Mouse (Mus musculus) lung, postnatal 4 days (tissue): ENCODE results near the gene Rbpms2.
"Not testable (repeated sequence)": the region's sequence is repeated elsewhere in the genome, so short reads cannot be mapped to it uniquely, and the experiment has no call there.

ENCODE experiments used
- DNase-seq, 2 experiments: peaks; one replicate each; pipeline ENCODE4 v3.0.0; 2021

Rbpms2 gene

DNA sequence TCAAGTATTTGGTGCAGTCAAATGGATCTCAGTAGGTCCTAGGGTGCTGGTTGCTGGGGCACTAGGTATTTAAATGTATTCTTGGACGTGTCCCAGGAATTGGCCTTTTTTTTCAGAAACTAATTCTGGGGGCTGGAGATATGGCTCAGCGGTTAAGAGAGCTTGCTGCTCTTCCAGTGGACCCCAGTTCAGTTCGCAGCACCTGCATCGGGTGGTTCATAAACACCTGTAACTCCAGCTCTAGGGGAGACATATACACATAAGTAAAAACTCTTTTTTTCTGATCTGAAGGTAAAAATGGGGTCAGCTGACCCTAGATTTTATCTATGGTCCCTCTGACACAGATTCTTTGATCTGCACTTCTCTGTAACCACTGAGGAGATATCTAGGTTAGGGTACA lies 8.3 kb upstream of the Rbpms2 start:
- no peak for DNase-seq

DNA sequence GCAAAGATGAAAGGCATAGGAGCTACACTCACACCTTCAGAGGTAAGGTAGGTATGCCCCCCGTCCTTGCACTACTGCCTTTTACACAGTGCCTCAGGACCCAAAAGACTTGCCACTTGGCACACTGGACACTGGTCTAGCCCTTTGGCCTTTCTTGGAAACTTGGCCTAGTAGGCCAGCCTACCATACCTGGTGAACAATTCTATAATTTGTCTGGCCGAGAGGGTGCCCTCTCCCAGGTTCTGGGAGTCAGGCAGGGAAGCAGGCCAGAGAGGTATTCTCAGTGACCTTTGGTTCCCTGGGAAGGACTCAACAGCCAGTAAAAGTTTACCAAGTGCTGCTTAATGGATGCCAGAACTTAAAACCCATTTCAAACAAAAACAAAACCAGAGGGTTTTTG lies 7.8 kb upstream of the Rbpms2 start:
- DNase-seq: no peak

DNA sequence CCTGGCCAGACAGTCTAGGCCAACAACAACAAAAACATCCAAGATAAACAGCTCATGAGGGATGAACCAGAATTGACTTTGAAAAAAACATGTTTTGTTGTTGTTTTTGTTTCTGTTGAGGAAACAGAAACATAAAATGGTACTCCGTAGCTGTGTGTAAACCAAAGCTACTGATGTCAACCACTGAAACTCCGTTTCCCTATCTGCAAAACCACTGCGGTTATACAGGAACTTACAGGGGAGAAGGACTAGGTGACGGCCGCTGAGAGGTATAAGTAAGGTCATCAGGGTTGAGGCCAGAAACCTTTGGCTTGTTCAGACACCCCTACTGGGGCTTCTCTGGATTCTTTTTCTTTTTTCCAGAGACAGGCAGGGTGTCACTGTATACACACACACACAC lies 6.6 kb upstream of the Rbpms2 start:
- DNase-seq: no peak

DNA sequence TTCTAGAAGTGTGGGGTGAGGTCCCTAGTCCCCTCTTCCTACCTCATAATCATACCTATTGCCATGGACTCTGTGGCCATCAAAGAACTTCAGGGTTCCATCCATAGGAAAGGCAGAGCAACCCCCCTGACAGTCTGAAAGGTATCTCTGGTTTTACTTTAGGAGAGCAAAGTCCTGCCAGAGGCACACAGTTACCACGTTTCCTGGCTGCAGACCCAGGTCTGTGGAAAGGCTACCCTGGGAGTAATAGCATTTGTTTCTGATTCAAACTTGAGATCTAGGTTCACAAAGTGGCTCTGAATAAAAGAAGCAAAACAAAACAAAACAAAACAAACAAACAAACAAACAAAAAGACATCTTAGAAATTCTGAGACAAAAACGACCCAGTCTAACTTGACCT lies 5.2 kb upstream of the Rbpms2 start:
- DNase-seq: no peak

DNA sequence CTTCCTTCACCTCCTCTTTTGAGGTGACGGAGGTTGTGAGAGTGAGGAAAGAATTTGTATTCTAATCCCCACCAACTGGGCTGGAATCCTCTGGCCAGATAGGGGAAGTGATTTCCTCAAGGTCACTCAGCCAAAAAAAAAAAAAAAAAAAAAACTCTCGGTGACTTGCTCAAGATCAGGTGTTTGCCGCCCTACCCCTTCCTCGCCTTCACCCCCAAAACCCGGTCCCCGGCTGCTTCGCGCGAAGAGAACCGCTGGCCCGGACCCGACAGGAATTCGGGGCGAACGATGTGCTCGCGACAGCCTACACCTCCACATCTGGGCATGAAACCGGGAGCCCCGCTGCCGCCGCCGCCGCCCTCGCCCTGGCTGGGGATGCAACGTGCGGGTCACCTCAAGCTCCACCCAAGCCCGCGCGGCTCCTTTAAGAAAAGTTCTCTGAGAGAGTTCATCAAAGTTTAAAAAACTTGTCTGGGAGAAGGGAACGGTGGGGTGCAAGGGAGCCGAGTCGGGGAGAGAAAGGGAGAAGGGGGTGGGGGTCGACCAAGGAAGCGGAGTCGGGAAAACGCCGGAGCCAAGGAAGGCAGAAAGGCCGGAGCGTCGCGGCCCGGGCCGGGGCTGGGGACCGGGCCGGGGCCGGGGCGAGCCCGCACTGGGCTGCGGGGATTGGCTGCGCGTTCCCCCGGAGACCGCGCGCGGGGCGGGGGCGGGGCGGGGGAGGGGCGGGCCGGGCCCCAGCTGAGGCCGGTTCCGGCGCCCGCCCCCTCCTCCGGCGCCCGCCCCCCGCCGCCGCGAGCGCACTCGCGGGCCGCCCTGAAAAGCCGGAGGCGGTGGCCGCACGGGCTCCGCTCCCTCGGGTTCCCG lies 551 bp downstream of the Rbpms2 start:
- peak; percentile 63 to 80 for DNase-seq

DNA sequence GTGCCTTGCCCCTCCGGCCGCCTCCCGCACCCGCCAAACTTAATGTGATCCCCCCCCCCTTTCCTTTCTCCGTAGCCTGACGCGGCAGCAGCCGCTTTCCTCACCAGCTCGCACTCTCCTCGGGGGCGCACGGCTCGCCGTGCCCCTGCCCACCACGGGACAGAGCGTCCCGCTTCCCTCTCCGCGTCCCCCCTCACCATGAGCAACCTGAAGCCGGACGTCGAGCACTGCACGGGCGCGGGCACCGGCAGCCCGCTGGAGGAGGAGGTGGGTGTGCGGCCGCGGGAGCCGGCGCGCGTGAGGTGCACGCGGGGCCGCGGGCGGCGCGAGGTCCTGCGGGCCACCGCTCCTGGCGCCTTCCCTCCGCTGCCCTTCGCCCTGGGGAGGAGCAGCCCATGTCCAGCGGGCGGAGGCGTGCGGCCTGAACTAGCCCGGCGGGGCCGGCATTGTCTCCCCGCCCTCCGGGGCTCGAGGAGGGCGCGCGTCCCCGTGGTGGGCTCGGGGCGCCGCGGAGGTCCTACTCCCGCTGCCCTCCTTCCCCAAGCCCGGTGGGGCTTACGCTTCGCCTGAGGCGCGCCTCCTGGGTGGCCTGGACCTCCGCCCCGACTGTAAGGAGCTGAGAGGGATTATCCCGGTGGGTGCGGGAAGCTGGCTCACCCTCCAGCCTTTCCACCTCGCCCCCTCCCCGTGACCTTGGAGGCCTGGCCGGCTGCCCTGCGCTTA lies 1.3 kb downstream of the Rbpms2 start:
- peak; percentile 28 to 41 for DNase-seq

DNA sequence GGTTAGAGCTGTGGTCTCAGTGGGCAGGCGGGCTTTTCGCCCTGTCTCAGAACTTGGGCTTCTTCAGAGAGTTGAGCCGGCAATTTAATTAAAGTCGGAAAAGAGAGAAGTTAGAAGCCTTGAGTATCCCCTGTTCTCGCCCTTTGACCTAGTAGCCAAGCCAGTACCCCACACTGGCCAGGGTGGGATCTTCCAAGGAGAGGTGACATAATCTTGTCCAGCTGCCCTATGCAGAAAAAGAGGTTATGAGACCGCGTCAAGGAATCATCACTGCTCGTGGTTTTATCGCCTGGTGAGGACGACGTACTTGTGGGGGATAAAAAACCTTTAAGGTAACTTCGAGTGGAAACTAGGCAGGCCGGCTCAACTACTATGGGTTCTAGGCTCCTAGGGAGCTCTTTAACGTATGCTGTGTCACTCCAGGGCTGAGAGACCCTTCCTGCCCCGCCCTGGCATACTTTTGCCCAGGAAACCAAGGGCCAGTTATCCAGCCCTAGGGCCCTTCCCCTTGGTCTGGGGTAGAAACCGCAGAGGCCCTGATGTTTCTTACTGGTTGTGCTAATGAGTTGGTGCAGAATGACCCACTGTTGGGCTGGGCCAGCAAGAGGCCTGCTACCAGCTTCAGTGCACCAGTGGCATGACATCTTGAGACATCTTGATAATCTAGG lies 2.0 kb downstream of the Rbpms2 start:
- DNase-seq: no peak

DNA sequence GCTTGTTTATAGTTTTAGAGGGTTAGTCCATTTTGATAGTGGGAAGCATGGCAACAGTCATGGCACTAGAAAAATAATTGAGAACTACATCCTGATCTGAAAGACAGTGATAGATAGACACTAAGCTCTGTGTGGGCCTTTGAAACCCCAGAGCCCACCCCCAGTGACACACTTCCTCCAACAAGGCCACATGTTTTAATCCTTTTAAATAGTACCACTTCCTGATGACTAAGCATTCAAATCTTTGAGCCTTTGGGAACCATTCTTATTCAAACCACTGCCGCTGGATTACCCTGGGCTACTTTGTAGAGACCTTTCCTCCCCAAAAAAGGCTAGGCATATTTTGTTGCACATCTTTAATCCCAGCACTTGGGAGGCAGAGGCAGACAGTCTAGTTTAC lies 6.3 kb downstream of the Rbpms2 start:
- no peak for DNase-seq

DNA sequence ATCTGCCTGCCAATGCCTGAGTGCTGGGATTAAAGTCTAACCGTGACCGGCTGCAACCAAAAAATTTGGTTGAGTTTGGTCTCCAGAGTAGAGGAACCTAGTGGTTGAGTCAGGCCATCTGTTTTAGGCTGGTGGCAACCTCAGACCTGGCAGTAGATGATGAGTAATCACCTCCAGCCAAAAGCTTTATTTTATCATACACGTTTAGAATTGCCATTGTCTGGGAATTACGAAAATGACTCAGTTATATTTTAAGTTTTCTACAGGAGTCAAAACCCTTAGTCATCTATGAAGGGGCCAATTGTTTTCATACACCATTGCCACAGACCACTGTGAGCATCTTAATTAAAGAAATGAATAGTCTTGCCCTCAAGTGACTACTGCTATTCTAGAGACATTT lies 7.5 kb downstream of the Rbpms2 start:
- DNase-seq: no peak

DNA sequence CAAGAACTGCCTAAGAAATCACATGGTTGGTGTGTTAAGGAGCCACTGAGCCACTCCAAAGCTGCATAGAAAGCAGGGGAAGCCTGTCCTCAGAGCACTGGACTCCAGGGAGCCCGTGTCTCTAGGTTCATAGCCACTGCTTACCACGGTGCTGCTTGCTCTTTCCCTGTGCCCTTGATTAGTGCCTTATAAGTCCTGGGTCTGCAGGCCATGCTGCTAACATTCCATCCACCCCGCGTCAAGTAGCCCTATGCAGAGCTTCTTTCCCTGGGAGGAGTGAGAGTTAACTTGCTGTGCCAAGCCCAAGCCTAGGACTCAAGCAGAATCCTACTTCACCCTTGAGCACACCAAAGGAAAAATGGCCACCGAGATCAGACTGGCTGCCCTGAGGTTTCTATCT lies 9.6 kb downstream of the Rbpms2 start:
- no peak for DNase-seq

DNA sequence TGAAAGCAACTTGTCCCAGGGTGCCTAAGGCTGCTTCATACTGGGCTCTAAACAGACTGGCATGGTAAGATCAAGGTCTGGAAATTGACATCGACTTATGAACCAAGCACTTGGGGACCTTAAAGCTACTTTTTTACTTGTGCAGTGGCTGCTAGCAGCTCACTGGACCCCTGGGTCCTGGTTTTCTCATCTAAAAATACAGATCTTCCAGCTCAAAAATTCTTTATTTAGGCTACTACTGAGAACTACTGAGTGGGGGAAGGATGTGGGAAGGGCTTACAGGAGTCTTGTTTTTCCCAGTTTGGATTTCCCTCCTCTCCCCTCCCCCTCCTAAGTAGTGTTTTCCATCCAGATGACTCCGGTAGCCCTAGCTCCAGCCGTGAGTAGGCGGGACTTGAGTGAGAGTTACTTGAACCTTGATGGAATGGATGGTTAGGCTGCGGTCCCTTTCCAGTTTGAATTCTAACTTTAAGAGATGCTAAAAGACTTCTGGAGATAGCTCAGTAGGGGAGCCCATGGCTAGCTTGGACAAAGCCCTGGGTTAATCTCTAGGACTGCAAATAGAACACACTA lies 11.5 kb downstream of the Rbpms2 start:
- DNase-seq: no peak

DNA sequence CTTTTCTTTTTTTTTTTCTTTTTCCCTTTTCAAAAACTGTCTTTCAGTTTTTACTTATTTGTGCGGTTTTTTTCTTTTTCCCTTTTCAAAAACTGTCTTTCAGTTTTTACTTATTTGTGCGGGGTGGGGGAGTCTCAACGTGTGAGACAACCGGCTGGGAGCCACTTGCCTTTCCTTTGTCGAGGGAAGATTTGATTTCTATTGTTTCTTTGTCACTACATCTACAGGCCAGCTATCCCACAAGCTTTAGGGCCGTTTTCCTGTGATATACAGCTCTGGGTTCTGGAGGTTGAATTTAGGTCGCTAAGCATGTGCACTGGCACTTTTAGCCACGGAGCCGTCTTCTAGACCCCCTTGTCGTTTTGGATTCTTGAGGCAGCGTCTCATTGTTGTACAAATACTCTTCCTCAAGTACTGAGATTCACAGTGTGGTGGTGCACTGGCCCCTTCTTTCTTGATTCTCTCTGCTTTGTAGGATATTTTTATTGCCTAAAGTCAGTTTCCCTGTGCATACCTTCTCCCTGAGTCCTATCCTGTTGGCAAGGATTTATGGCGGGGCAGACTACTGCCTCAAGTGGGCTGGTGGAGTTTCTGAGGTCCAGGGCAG lies 12.1 kb downstream of the Rbpms2 start:
- DNase-seq: no peak

DNA sequence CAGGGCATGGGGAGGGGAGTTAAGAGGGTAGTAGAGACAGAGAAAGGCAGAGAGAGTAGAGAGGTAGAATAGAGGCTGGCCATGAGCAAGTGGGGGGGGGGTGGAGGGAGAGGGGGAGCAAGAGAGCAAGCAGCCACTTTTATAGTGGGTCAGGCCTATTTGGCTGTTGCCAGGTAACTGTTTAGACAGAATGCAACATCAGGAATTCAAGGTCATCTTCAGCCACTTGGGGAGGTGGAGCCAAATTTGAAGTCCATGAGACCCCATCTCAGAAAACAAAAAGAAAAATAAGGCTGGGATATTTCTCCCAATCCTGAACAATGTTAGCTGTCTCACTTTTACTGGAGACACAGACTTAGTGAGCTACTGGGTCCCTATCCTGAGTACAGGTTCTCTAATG lies 13.1 kb downstream of the Rbpms2 start:
- no peak for DNase-seq

DNA sequence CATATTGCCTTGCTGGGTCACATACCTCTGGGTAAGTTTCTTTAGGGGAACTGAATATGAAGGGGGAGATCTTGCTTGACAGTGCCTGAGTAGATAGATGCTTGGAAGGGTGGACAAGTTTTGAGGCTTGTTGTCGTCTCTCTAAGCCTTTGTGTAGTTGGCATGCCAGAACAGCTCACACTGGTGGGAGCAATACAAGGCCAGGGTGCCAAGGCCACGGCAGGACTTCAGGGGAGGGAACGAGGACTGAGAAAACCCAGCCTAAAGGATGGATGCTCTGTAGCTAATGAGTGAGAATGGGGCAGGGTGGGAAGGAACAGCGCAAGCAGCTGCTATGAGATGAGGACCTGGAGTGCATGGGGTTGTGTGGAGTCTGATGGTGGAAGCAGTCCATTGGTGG lies 15.5 kb downstream of the Rbpms2 start:
- no peak for DNase-seq

DNA sequence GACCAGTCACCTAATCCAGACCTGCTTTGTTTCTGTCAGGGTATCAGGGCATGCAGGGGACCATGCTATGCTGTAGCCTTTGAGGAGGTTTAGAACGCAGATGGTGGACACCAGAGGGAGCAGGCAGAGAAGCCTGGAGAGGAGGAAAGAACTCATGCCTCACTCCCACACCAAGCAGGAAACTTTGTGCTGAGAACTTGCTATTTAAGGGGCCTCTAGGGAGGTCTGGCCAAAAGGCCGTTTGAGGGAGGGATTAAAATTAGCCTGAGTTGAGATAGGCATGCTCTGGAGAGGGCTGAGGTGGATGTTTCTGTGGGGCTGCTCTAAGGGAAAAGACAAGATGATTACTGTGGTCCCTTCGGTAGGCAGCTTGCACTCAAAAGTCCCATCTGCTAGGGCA lies 16.5 kb downstream of the Rbpms2 start:
- DNase-seq: no peak

DNA sequence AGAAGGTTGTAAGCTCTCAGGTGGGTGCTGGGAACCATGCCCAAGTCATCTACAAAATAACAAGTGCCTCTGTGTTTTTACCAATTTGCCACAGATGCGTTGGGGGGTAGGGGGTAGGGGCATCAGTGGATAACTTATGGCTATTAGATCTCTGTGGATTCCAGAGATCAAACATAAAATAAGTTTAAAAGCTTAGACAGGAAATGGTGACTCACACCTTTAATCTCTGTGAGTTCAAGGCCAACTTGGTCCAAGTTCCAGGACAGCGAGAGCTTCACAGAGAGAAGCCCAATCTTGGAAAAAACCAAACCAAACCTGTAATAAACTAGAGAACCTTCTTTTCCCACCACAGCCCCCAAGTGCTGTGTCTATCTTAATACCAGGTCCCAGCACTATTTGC lies 17.3 kb downstream of the Rbpms2 start:
- no peak for DNase-seq

DNA sequence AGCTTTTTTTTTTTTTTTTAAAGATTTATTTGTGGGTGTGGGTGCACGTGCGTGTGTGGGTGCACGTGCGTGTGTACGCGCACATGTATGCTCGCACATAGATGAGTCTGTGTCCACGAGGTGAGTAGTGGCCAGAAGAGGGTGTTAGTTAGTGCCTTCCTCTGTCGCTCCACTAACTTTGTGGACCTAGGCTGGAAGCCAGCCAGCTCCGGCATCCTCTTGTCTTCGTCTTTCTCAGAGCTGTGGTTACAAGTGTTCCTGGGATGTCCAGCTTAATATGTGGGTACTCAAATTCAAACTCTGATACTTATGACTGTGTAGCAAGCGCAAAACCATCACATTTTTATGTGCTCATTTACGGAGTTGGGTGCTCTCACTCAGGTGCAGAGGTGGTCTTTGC lies 19.3 kb downstream of the Rbpms2 start:
- no peak for DNase-seq

DNA sequence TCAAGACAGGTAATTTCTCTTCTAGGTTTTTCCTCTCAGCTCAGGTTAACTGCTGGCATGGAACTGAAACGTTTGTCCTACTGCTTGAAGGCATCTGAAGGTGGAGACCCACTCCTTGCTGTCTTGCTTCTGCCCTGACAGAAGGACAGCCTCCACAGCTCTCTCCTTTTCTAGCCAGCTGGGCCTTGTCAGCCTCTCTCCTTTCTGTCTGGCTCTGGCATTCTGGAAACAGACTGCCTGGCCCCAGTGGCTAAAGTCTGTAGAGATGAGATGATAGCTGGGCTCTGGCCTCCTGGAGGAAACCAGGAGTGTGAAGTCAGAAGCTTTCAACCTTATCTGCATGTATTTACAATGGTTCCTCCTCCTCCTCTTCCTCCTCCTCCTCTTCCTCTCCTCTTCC lies 20.5 kb downstream of the Rbpms2 start:
- peak; percentile 43 to 68 for DNase-seq

DNA sequence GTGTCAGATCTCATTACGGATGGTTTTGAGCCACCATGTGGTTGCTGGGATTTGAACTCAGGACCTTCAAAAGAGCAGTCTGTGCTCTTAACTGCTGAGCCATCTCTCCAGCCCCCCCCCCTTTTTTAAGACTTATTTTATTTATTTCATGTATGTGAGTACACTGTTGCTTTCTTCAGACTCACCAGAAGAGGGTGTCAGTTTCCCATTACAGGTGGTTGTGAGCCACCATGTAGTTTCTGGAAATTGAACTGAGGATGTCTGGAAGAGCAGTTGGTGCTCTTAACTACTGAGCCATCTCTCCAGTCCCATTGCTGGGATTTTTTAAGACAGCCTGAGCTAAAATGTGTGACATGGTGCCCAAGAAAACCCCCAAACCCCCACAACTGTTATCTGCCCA lies 22.5 kb downstream of the Rbpms2 start:
- DNase-seq: not testable (repeated sequence)

DNA sequence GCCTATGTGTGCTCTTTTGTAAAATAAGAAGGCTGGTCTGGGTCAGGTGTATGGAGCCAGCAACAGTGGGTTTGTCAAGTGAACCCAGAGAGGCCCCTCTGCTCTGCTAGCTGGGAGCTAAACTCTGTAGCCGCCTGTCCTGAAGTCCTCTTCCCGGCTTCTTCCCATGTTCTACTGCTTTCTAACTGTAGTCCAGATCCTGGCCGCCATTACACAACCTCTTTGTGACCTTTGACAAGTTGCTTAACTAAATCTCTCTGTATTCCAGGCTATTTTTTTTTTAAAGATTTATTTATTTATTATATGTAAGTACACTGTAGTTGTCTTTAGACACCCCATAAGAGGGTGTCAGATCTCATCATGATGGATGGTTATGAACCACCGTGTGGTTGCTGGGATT lies 24.3 kb downstream of the Rbpms2 start:
- DNase-seq: no peak

DNA sequence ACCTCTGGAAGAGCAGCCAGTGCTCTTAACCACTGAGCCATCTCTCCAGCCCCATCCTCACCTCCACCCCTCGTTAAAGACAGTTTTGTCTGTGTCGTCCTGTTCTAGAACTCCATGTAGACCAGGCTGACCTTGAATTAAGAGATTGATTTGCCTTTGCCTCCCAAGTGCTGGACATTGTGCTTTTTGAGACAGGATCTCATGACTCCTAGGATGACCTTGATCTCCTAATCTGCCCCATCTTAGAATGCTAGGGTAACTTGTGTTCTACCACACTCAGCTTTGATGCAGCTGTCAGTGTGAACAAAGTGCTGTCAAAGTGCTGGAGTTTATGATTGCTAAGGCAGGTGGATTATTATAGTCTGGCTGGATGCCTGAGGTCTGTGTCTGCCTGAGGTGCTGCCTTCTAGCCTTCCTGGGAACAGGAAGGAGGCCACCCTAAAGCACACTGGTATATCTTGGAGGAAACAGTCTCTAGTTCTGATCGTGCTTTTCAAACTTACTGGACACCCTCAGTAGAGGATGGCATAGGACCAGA lies 25.3 kb downstream of the Rbpms2 start:
- DNase-seq: no peak

DNA sequence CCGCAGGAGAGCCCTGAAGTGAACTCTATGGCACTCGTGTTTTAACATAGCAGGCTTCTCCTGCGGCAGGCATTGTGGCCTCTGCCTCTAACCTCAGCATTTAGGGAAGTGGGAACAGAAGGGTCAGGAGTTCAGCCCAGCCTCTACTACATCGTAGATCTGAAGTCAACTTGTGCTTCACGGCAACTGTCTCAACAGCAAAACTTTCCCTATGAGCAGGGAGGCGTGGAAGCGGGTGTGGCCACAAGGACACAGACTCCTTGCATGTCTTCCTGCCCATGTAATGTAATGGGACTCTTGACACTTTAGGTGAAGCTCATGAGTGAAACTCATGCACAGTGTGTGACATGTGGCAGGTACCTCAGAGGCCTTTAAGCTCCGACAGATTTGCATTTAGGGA lies 26.1 kb downstream of the Rbpms2 start:
- peak; percentile 24 to 29 for DNase-seq

DNA sequence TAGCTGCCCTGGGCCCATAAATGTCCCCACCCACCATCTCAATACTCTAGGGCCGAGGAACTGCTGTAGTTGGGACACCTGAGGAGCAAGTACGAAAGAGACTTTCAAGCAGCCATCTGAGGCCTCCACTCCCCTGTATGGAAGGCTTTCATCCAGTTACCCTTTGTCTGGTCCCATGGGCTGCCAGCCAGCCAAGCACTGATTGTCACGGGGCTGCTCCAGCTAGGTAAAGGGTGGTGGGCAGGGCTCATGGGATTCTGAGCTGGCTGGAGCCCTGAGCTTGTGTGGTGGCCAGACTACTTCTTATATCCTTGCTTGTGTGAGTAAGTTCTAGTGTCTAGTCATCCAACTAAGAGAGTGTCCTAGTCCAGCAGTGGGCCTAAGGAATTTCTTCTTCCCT lies 27.8 kb downstream of the Rbpms2 start:
- no peak for DNase-seq
